Mouse (Mus musculus): ENCODE results near the gene Triap1. TPM values are rescaled to one million over a fixed set of nuclear protein-coding genes. Genes with fewer than 3 reads are reported as not detected.

Triap1 gene
- polyA plus RNA-seq, 1 experiment from 2014 or later = 51.0 TPM

GRCm38 (mm10) chr5:115317645-115318328, 23.2 kb upstream of the Triap1 start:
- Histone ChIP-seq H3K4me2 (peak overlapping the region; percentile 1), H3K27me3 (no peaks in the 10 kb centered on the region), H3K27ac (replicated peaks) (peak overlapping the region; percentile 52), H3K4me1 (replicated peaks) (peaks cover 32% of the 10 kb centered on the region), H3K9me3 (no peaks in the 10 kb centered on the region), H3K36me3 (no peaks in the 10 kb centered on the region), H3K4me3 (no peak overlapping the region), H3K9ac (no peak overlapping the region)
- 9% methylated on average over 10 of the region's 10 CpGs for WGBS
- peak; percentile 43; the same call in 1 of the 2 replicates for ATAC-seq (ENCODE audit: low FRiP score, low read depth)

DNA sequence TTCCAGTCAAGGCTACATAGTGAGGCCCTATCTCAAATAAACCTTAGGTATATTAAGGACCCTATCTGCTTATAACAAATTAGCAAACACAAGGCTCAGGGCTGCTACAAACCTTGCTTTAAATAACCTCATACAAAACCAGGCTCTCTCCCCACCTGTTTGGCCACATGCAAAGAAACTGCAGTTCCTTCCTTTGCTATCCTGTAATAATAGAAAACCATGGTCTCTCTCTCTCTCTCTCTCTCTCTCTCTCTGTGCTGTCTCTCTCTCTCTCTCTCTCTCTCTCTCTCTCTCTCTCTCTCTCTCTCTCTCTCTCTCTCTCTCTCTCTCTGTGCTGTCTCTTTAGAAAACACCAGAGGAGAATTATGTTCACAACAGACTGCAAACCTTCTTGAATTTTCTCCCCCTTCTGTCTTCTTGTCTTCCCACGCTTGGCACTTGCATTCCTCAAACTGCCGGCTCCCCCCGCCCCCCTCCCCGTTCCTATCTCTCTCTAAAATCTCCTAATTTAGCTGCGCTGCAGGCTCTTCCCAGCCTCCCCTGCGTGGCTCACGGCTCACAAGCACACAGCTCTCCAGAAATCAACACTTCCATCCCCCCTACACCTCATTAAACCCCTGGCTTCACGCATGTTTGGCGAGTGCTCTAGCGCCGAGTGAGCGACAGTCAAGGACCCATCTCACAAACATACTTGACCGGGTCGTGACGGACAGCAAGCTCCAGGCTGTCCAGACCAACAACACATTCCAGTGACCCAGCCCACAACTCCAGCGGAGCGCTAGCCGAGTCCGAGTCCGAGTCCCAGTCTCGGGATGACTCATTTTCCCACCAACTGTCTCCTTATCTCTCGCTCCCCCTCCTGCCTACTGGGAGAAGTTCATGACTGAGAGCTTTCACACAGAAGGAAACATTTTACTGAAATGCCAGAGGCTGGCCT, 21.8 kb upstream of the Triap1 start:
- Histone ChIP-seq H3K4me1 (replicated peaks) (peaks cover 32% of the 10 kb centered on the region), H3K27me3 (no peaks in the 10 kb centered on the region), H3K27ac (replicated peaks) (peak overlapping the region; percentile 74), H3K4me2 (peak overlapping the region; percentile 85), H3K9ac (peak overlapping the region; percentile 28), H3K4me3 (peak overlapping the region; percentile 42), H3K36me3 (no peaks in the 10 kb centered on the region), H3K9me3 (no peaks in the 10 kb centered on the region)
- 2% methylated on average over 22 of the region's 22 CpGs for WGBS
- ATAC-seq (ENCODE audit: low FRiP score, low read depth) = peak; percentile 71

DNA sequence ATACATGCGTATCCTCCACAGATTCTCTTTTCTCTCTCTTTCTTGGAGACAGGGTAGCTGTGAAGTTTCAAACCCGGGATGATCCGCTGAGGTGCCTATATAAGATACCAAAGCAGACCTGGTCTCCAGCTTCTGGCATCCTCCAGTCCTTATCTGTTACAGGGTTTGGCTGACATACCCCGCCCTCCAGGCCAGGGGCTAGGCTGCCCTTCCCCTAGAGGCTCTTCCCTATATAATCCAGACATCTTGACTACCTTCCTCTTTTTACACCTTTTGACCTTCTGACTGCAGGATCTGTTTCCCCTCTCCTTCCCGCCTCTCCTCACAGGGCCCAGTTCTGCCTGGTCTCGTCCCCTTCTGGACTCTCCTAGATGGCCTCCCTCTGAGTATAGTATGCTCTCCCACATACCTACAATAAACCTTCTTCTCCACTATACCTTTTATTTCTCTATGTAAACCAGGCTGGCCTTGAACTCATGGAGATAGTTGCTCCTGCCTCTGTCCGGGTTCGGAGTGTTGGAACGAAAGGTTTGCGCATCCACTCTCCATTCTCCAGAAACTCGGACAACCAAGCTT, 14.7 kb upstream of the Triap1 start:
- H3K9ac ChIP-seq = peak overlapping the region; percentile 64
- H3K27ac ChIP-seq (replicated peaks) = peak overlapping the region; percentile 90
- no peaks in the 10 kb centered on the region for H3K27me3 ChIP-seq
- H3K9me3 ChIP-seq = no peaks in the 10 kb centered on the region
- H3K4me3 ChIP-seq = peak overlapping the region; percentile 85
- H3K36me3 ChIP-seq = peaks cover 4% of the 10 kb centered on the region
- 30% methylated on average over 11 of the region's 11 CpGs for WGBS
- H3K4me1 ChIP-seq (replicated peaks) = peaks cover 28% of the 10 kb centered on the region
- ATAC-seq (ENCODE audit: low FRiP score, low read depth) = peak; percentile 65
- H3K4me2 ChIP-seq = peak overlapping the region; percentile 80

- H3K9ac ChIP-seq = peak within 1 kb of the TSS; percentile 64
- ATAC-seq (ENCODE audit: low FRiP score, low read depth) = peak; percentile 92
- H3K36me3 ChIP-seq = peaks cover 11% of the 10 kb centered on the region
- no peaks in the 10 kb centered on the region for H3K9me3 ChIP-seq
- under 1% methylated on average over 80 of the region's 97 CpGs for WGBS
- peak within 1 kb of the TSS; percentile 90 for H3K27ac ChIP-seq (replicated peaks)
- H3K27me3 ChIP-seq = no peaks in the 10 kb centered on the region
- H3K4me1 ChIP-seq (replicated peaks) = peaks cover 28% of the 10 kb centered on the region
- peak within 1 kb of the TSS; percentile 85 for H3K4me3 ChIP-seq
- H3K4me2 ChIP-seq = peak within 1 kb of the TSS; percentile 80
These were observed 14.0 kb upstream of the Triap1 start, which contains the start of gene Srsf9 for GRCm38 (mm10) chr5:115326875-115327609. Gene Srsf9, plus strand, starts transcription at chr5:115327177.

GRCm38 (mm10) chr5:115327610-115328548, 13.1 kb upstream of the Triap1 start:
- H3K4me3 ChIP-seq = peak overlapping the region; percentile 85
- H3K4me1 ChIP-seq (replicated peaks) = peaks cover 28% of the 10 kb centered on the region
- peak; percentile 31; the same call in 1 of the 2 replicates for ATAC-seq (ENCODE audit: low FRiP score, low read depth)
- under 1% methylated on average over 55 of the region's 55 CpGs for WGBS
- H3K4me2 ChIP-seq = peak overlapping the region; percentile 80
- H3K27me3 ChIP-seq = no peaks in the 10 kb centered on the region
- H3K9ac ChIP-seq = peak overlapping the region; percentile 64
- H3K27ac ChIP-seq (replicated peaks) = peak overlapping the region; percentile 90
- no peaks in the 10 kb centered on the region for H3K9me3 ChIP-seq
- peaks cover 19% of the 10 kb centered on the region for H3K36me3 ChIP-seq

GRCm38 (mm10) chr5:115330955-115331354, 10.1 kb upstream of the Triap1 start:
- 86% methylated on average over 9 of the region's 9 CpGs for WGBS
- Histone ChIP-seq H3K4me3 (no peak overlapping the region), H3K9ac (no peak overlapping the region), H3K4me1 (replicated peaks) (peaks cover 23% of the 10 kb centered on the region), H3K9me3 (no peaks in the 10 kb centered on the region), H3K27ac (replicated peaks) (no peak overlapping the region), H3K36me3 (peaks cover 47% of the 10 kb centered on the region), H3K4me2 (no peak overlapping the region), H3K27me3 (no peaks in the 10 kb centered on the region)
- no peak for ATAC-seq (ENCODE audit: low FRiP score, low read depth)

- no peak overlapping the region for H3K9ac ChIP-seq
- peaks cover 14% of the 10 kb centered on the region for H3K4me1 ChIP-seq (replicated peaks)
- no peak overlapping the region for H3K27ac ChIP-seq (replicated peaks)
- no peak overlapping the region for H3K4me2 ChIP-seq
- no peak for ATAC-seq (ENCODE audit: low FRiP score, low read depth)
- H3K9me3 ChIP-seq = no peaks in the 10 kb centered on the region
- no peak overlapping the region for H3K4me3 ChIP-seq
- no peaks in the 10 kb centered on the region for H3K27me3 ChIP-seq
- H3K36me3 ChIP-seq = peaks cover 50% of the 10 kb centered on the region
- WGBS = 79% methylated on average over 3 of the region's 3 CpGs
These were observed 7.4 kb upstream of the Triap1 start for GRCm38 (mm10) chr5:115333626-115334025.

DNA sequence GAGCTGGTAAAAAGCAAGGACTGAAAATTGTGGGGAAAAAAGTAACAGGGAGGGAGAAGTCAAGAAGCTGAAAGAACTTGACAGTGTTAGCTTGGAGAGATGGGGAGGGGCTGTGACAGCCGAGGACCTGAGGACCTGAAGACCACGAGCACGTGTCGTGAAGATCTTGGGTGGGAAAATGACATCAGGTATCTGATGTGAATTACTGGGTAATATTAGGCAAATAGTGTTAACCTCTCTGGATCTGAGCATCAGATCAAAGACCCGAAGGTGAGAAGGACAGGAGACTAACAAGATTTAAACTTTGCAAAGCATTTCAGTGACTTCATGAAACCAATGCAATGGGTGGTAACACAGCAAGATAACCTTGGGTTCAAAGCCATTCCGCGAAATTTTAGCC, 1.0 kb upstream of the Triap1 start:
- ATAC-seq (ENCODE audit: low FRiP score, low read depth) = no peak
- H3K9ac ChIP-seq = peak overlapping the region; percentile 90
- 32% methylated on average over 7 of the region's 7 CpGs for WGBS
- peaks cover 23% of the 10 kb centered on the region for H3K4me1 ChIP-seq (replicated peaks)
- H3K27ac ChIP-seq (replicated peaks) = no peak overlapping the region
- H3K4me2 ChIP-seq = peak overlapping the region; percentile 88
- peak overlapping the region; percentile 95 for H3K4me3 ChIP-seq
- H3K36me3 ChIP-seq = peaks cover 38% of the 10 kb centered on the region
- H3K9me3 ChIP-seq = no peaks in the 10 kb centered on the region
- no peaks in the 10 kb centered on the region for H3K27me3 ChIP-seq

GRCm38 (mm10) chr5:115341314-115342165, 515 bp downstream of the Triap1 start:
- no peaks in the 10 kb centered on the region for H3K27me3 ChIP-seq
- no peaks in the 10 kb centered on the region for H3K9me3 ChIP-seq
- 11% methylated on average over 36 of the region's 36 CpGs for WGBS
- H3K9ac ChIP-seq = peak overlapping the region; percentile 90
- H3K36me3 ChIP-seq = peaks cover 39% of the 10 kb centered on the region
- peak overlapping the region; percentile 91 for H3K27ac ChIP-seq (replicated peaks)
- ATAC-seq (ENCODE audit: low FRiP score, low read depth) = no peak
- H3K4me3 ChIP-seq = peak overlapping the region; percentile 95
- H3K4me1 ChIP-seq (replicated peaks) = peaks cover 23% of the 10 kb centered on the region
- H3K4me2 ChIP-seq = peak overlapping the region; percentile 88

DNA sequence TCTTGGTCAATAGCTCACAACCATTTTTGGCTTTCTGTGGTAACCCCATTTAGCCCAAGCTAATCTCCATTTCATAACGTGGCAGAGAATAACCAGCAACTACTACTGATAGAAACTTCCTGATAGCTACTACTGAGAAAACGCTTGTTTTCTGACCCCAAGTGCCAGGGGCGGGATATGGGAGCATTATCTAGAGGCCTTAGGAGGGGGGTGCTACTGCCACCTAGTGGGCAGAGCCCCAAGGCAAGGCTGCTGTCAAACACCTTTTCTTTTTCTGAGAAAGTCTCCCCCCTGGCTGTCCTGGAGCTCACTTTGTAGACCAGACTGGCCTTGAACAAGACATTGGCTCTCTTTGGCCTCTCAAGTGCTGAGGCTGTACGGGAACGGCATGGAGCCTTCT, 6.5 kb downstream of the Triap1 start:
- Histone ChIP-seq H3K4me1 (replicated peaks) (peaks cover 19% of the 10 kb centered on the region), H3K27ac (replicated peaks) (no peak overlapping the region), H3K36me3 (peaks cover 36% of the 10 kb centered on the region), H3K4me3 (peak overlapping the region; percentile 97), H3K4me2 (peak overlapping the region; percentile 87), H3K9me3 (no peaks in the 10 kb centered on the region), H3K9ac (peak overlapping the region; percentile 93; the same call in 1 of the 2 replicates), H3K27me3 (no peaks in the 10 kb centered on the region)
- no peak for ATAC-seq (ENCODE audit: low FRiP score, low read depth)
- WGBS = 4% methylated on average over 5 of the region's 5 CpGs
